Mouse (Mus musculus): ENCODE data around the gene Paxbp1. TPM values are rescaled to one million over a fixed set of nuclear protein-coding genes. Genes with fewer than 3 reads are reported as not detected.

Paxbp1 gene
- polyA plus RNA-seq, 1 experiment = 81.5 TPM

DNA sequence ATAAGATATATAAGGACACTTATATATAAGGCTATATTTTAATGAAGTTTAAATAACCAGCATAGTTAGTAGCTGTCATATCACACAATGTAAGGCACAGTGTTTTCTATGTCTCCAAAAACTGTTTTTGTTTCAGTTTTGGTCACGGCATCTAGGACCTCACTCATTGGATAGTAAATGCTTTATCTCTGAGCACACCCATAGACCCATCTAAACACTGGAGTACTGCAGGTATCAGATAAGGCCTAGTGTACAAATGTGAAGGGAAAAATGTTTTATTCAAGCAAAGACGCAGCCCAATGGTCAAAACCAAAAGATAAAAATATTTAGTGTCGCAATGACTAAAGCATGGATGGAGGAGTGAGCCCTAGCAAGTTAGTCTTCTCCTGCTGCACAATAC is 55.7 kb downstream of the Paxbp1 start:
- TF ChIP-seq POLR2A (IDR thresholded peaks at IDR 0.05; ENCODE audit: extremely low read depth, insufficient read depth, low read length) (no peak), CTCF (IDR thresholded peaks at IDR 0.05; ENCODE audit: extremely low read depth, insufficient read depth, low read length) (no peak)
- no peak overlapping the region for H3K27ac ChIP-seq (ENCODE audit: insufficient read depth, low read length)
- H3K4me1 ChIP-seq (ENCODE audit: control insufficient read depth, insufficient read depth, low read length) = peaks cover 5% of the 10 kb centered on the region
- H3K4me3 ChIP-seq (ENCODE audit: insufficient read depth, low read length) = no peak overlapping the region

DNA sequence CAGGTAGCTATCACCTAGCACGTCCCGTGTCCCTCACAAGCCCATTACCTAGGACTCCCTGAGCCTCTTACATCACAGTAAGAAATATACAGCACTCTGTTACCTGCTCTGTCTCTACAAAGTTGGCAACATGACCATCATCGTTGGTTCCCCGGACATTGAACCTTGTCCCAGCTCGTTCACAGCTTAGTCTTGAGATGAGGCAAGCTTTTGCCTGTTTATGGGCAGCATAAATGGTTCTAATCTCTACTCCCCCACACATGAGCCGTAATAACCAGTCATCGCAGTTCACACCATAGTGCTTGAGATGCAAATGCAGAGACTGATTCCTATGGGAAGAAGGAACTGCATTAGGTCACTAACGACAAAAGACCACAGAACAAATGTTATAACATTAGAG is 56.3 kb downstream of the Paxbp1 start:
- no peak for TF ChIP-seq POLR2A (IDR thresholded peaks at IDR 0.05; ENCODE audit: extremely low read depth, insufficient read depth, low read length)
- Histone ChIP-seq H3K4me3 (ENCODE audit: insufficient read depth, low read length) (no peak overlapping the region), H3K27ac (ENCODE audit: insufficient read depth, low read length) (no peak overlapping the region), H3K4me1 (ENCODE audit: control insufficient read depth, insufficient read depth, low read length) (peaks cover 3% of the 10 kb centered on the region)

DNA sequence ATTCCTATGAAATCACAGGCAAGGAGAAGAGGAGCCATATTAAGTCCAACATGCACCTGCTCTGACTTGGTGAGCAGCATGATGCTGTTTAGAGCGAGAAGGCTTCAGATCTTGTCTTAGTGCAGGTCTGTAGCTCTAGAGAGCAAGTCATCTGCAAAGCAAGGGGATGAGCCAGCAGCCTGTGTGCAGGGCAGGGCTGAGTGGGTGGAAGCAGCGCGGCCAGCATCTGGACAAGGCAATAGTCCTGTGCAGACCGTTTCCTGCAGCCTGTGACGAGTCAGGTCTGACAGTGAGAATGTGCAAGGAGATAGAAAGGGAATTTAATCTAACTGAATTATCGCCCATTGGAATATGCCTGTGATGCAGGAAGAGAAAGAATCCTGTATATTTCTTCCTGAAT is 73.3 kb downstream of the Paxbp1 start:
- Histone ChIP-seq H3K4me3 (ENCODE audit: insufficient read depth, low read length) (no peak overlapping the region), H3K27ac (ENCODE audit: insufficient read depth, low read length) (no peak overlapping the region), H3K4me1 (ENCODE audit: control insufficient read depth, insufficient read depth, low read length) (peaks cover 1% of the 10 kb centered on the region; the same call in 1 of the 2 replicates)
- TF ChIP-seq CTCF (IDR thresholded peaks at IDR 0.05; ENCODE audit: extremely low read depth, insufficient read depth, low read length) = no peak
- no peak for TF ChIP-seq POLR2A (IDR thresholded peaks at IDR 0.05; ENCODE audit: extremely low read depth, insufficient read depth, low read length)

DNA sequence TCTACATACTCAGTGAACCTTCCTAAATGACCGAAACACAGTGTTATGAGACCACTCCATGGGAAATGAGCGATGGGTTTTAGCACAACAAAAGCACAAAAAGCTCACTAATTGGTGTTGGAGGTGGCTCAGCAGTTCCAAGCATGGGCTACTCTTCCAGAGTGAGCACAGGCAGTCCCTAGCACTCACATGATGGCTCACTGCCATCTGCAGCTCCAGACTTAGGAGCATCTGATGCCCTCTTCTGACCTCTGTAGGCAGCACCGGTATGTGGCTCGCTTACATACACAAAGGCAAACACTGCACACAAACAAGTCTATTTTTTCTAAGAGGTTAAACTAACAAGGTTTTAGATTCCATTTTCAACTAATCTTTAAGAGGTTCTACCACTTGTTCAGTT is 78.1 kb downstream of the Paxbp1 start:
- Histone ChIP-seq H3K4me3 (ENCODE audit: insufficient read depth, low read length) (no peak overlapping the region), H3K4me1 (ENCODE audit: control insufficient read depth, insufficient read depth, low read length) (no peaks in the 10 kb centered on the region), H3K27ac (ENCODE audit: insufficient read depth, low read length) (0 out of 2 replicates have a peak overlapping the region, but pooled peaks have one; percentile 25)
- TF ChIP-seq POLR2A (IDR thresholded peaks at IDR 0.05; ENCODE audit: extremely low read depth, insufficient read depth, low read length) (no peak), CTCF (IDR thresholded peaks at IDR 0.05; ENCODE audit: extremely low read depth, insufficient read depth, low read length) (no peak)

DNA sequence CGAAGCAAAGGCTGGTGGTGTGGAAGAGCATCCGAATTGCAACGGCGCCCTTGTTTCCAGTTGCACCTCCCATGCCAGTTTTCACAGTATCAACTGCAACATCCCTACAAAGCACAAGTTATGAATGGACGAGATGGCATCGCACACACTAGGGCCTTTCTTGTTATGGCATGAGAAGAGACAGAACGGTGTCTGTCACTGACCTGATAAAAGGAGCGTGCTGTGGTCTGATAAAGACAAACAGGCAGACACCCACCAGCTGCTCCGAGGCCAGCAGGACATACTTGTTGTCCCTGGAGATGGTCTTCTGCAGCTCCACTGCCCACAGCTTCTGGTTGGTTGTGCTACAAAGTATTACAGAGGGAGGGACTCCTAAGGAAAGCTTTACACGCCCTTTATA is 80.0 kb downstream of the Paxbp1 start:
- Histone ChIP-seq H3K4me3 (ENCODE audit: insufficient read depth, low read length) (no peak overlapping the region), H3K27ac (ENCODE audit: insufficient read depth, low read length) (no peak overlapping the region), H3K4me1 (ENCODE audit: control insufficient read depth, insufficient read depth, low read length) (no peaks in the 10 kb centered on the region)
- TF ChIP-seq POLR2A (IDR thresholded peaks at IDR 0.05; ENCODE audit: extremely low read depth, insufficient read depth, low read length) = no peak
- TF ChIP-seq CTCF (IDR thresholded peaks at IDR 0.05; ENCODE audit: extremely low read depth, insufficient read depth, low read length) = no peak

Other genes with a start within 250 kb of the Paxbp1 start
- gene Urb1, start 234.1 kb downstream of the Paxbp1 start, polyA plus RNA-seq (2012; rRNA removed) = 6.8 and 6.9 TPM in 2 replicates
- 2.2 and 3.1 TPM in 2 replicates for gene Eva1c, start 217.8 kb downstream of the Paxbp1 start, polyA plus RNA-seq (2012; rRNA removed)
- gene Cfap298, start 109.4 kb downstream of the Paxbp1 start, polyA plus RNA-seq (2012; rRNA removed) = 35.4 and 38.7 TPM in 2 replicates
- gene Synj1, start 33.2 kb downstream of the Paxbp1 start, polyA plus RNA-seq (2012; rRNA removed) = 157 and 161 TPM in 2 replicates
- 0.74 and 1.2 TPM in 2 replicates for gene 4932438H23Rik, start 50.6 kb upstream of the Paxbp1 start, polyA plus RNA-seq (2012; rRNA removed)
- 32.9 and 37.9 TPM in 2 replicates for gene Olig2, start 180.9 kb upstream of the Paxbp1 start, polyA plus RNA-seq (2012; rRNA removed)
- gene Olig1, start 225.2 kb upstream of the Paxbp1 start, polyA plus RNA-seq (2012; rRNA removed) = 202 and 230 TPM in 2 replicates